Mouse (Mus musculus) bone marrow, adult 2 months (tissue): ENCODE data around the gene Rmnd5b.

Source experiments
- CTCF ChIP-seq: fragments of 200-500 bp; IDR thresholded peaks from 2 replicates; pipeline ENCODE4 v1.5.1; 2011; ENCODE audit warnings: low read length, control low read depth; ENCODE audit not compliant: control insufficient read depth, insufficient read depth
- POLR2A ChIP-seq: fragments of 200-500 bp; IDR thresholded peaks from 2 replicates; pipeline ENCODE4 v1.6.1; 2011; ENCODE audit warnings: low read depth, mild to moderate bottlenecking, control low read depth, low read length, borderline replicate concordance; ENCODE audit not compliant: control insufficient read depth

- TF ChIP-seq POLR2A (no peak), CTCF (no peak)
Observed at GRCm38 (mm10) chr11:51646245-51646644, 10.5 kb upstream of the Rmnd5b start.
